Mouse (Mus musculus): ENCODE measurements around the gene Nat8. TPM values are rescaled to one million over a fixed set of nuclear protein-coding genes. Genes with fewer than 3 reads are reported as not detected.
"Not testable (repeated sequence)": the region's sequence is repeated elsewhere in the genome, so short reads cannot be mapped to it uniquely, and the experiment has no call there.

Gene Nat8
- polyA plus RNA-seq, 1 experiment from 2014 or later: not detected

GRCm38 (mm10) chr6:85829462-85829861, 2.4 kb downstream of the Nat8 start:
- WGBS: 47% methylated on average over 1 of the region's 1 CpGs
- Histone ChIP-seq H3K27me3 (ENCODE audit: insufficient read depth, low read length) (no peaks in the 10 kb centered on the region), H3K4me1 (ENCODE audit: insufficient read depth) (no peaks in the 10 kb centered on the region), H3K27ac (ENCODE audit: low read depth) (no peak overlapping the region), H3K4me2 (no peak overlapping the region), H3K9me3 (ENCODE audit: low read depth, low read length) (no peaks in the 10 kb centered on the region), H3K9ac (no peak overlapping the region), H3K36me3 (ENCODE audit: insufficient read depth) (no peaks in the 10 kb centered on the region), H3K4me3 (ENCODE audit: low read depth, low read length) (no peak overlapping the region)
- DNase-seq (no peak), ATAC-seq (ENCODE audit: insufficient read depth) (no peak)
- TF ChIP-seq CTCF (IDR thresholded peaks at IDR 0.05; ENCODE audit: low read depth): no peak

GRCm38 (mm10) chr6:85825886-85826285, 6.0 kb downstream of the Nat8 start:
- Histone ChIP-seq H3K9me3 (ENCODE audit: low read depth, low read length) (no peaks in the 10 kb centered on the region), H3K36me3 (ENCODE audit: insufficient read depth) (no peaks in the 10 kb centered on the region), H3K27ac (ENCODE audit: low read depth) (no peak overlapping the region), H3K9ac (no peak overlapping the region), H3K4me2 (no peak overlapping the region), H3K4me3 (ENCODE audit: low read depth, low read length) (no peak overlapping the region), H3K27me3 (ENCODE audit: insufficient read depth, low read length) (no peaks in the 10 kb centered on the region), H3K4me1 (ENCODE audit: insufficient read depth) (no peaks in the 10 kb centered on the region)
- no peak for TF ChIP-seq CTCF (IDR thresholded peaks at IDR 0.05; ENCODE audit: low read depth)
- WGBS: 80% methylated on average over 2 of the region's 2 CpGs
- no peak for ATAC-seq (ENCODE audit: insufficient read depth)
- DNase-seq: no peak

GRCm38 (mm10) chr6:85823382-85824090, 8.3 kb downstream of the Nat8 start:
- Histone ChIP-seq H3K9ac (no peak overlapping the region), H3K9me3 (ENCODE audit: low read depth, low read length) (no peaks in the 10 kb centered on the region), H3K4me3 (ENCODE audit: low read depth, low read length) (no peak overlapping the region), H3K4me1 (ENCODE audit: insufficient read depth) (no peaks in the 10 kb centered on the region), H3K36me3 (ENCODE audit: insufficient read depth) (no peaks in the 10 kb centered on the region), H3K27me3 (ENCODE audit: insufficient read depth, low read length) (no peaks in the 10 kb centered on the region), H3K27ac (ENCODE audit: low read depth) (no peak overlapping the region), H3K4me2 (no peak overlapping the region)
- whole genome bisulfite sequencing: 72% methylated on average over 1 of the region's 1 CpGs
- DNase-seq (no peak), ATAC-seq (ENCODE audit: insufficient read depth) (no peak)
- no peak for TF ChIP-seq CTCF (IDR thresholded peaks at IDR 0.05; ENCODE audit: low read depth)

- no peak overlapping the region for H3K9ac ChIP-seq
- H3K36me3 ChIP-seq (ENCODE audit: insufficient read depth): no peaks in the 10 kb centered on the region
- H3K27me3 ChIP-seq (ENCODE audit: insufficient read depth, low read length): no peaks in the 10 kb centered on the region
- DNase-seq: no peak
- WGBS: 75% methylated on average over 4 of the region's 4 CpGs
- ATAC-seq (ENCODE audit: insufficient read depth): no peak
- H3K27ac ChIP-seq (ENCODE audit: low read depth): no peak overlapping the region
- H3K9me3 ChIP-seq (ENCODE audit: low read depth, low read length): no peaks in the 10 kb centered on the region
- no peak overlapping the region for H3K4me2 ChIP-seq
- no peaks in the 10 kb centered on the region for H3K4me1 ChIP-seq (ENCODE audit: insufficient read depth)
- TF ChIP-seq CTCF (IDR thresholded peaks at IDR 0.05; ENCODE audit: low read depth): no peak
- H3K4me3 ChIP-seq (ENCODE audit: low read depth, low read length): no peak overlapping the region
Measured at GRCm38 (mm10) chr6:85822286-85822685, 9.6 kb downstream of the Nat8 start.

- Histone ChIP-seq H3K9me3 (ENCODE audit: low read depth, low read length) (no peaks in the 10 kb centered on the region), H3K9ac (no peak within 1 kb of the TSS), H3K27ac (ENCODE audit: low read depth) (no peak within 1 kb of the TSS), H3K4me3 (ENCODE audit: low read depth, low read length) (no peak within 1 kb of the TSS), H3K36me3 (ENCODE audit: insufficient read depth) (no peaks in the 10 kb centered on the region), H3K27me3 (ENCODE audit: insufficient read depth, low read length) (no peaks in the 10 kb centered on the region), H3K4me2 (no peak within 1 kb of the TSS), H3K4me1 (ENCODE audit: insufficient read depth) (no peaks in the 10 kb centered on the region)
- no peak for ATAC-seq (ENCODE audit: insufficient read depth)
- no peak for TF ChIP-seq CTCF (IDR thresholded peaks at IDR 0.05; ENCODE audit: low read depth)
- WGBS: 79% methylated on average over 5 of the region's 5 CpGs
- DNase-seq: no peak
Measured at GRCm38 (mm10) chr6:85820837-85821236, 11.0 kb downstream of the Nat8 start, which contains the start of the genes Nat8f6 and Nat8f5. Gene Nat8f6 (minus strand): TSS chr6:85820954. Gene Nat8f5 (minus strand): TSS chr6:85820972.

GRCm38 (mm10) chr6:85818338-85818737, 13.5 kb downstream of the Nat8 start:
- no peaks in the 10 kb centered on the region for H3K36me3 ChIP-seq (ENCODE audit: insufficient read depth)
- DNase-seq: no peak
- WGBS: 8% methylated on average over 1 of the region's 1 CpGs
- H3K4me3 ChIP-seq (ENCODE audit: low read depth, low read length): no peak overlapping the region
- H3K27me3 ChIP-seq (ENCODE audit: insufficient read depth, low read length): no peaks in the 10 kb centered on the region
- no peak for TF ChIP-seq CTCF (IDR thresholded peaks at IDR 0.05; ENCODE audit: low read depth)
- no peaks in the 10 kb centered on the region for H3K4me1 ChIP-seq (ENCODE audit: insufficient read depth)
- no peak overlapping the region for H3K27ac ChIP-seq (ENCODE audit: low read depth)
- no peak overlapping the region for H3K4me2 ChIP-seq
- no peak for ATAC-seq (ENCODE audit: insufficient read depth)
- H3K9ac ChIP-seq: no peak overlapping the region
- no peaks in the 10 kb centered on the region for H3K9me3 ChIP-seq (ENCODE audit: low read depth, low read length)

GRCm38 (mm10) chr6:85813339-85813738, 18.5 kb downstream of the Nat8 start:
- Histone ChIP-seq H3K4me1 (ENCODE audit: insufficient read depth) (no peaks in the 10 kb centered on the region), H3K4me3 (ENCODE audit: low read depth, low read length) (no peak overlapping the region), H3K4me2 (no peak overlapping the region), H3K27ac (ENCODE audit: low read depth) (no peak overlapping the region), H3K27me3 (ENCODE audit: insufficient read depth, low read length) (no peaks in the 10 kb centered on the region), H3K9ac (no peak overlapping the region), H3K36me3 (ENCODE audit: insufficient read depth) (no peaks in the 10 kb centered on the region), H3K9me3 (ENCODE audit: low read depth, low read length) (no peaks in the 10 kb centered on the region)
- ATAC-seq (ENCODE audit: insufficient read depth) (no peak), DNase-seq (no peak)
- TF ChIP-seq CTCF (IDR thresholded peaks at IDR 0.05; ENCODE audit: low read depth): no peak
- 74% methylated on average over 2 of the region's 2 CpGs for WGBS

- not testable (repeated sequence) for ATAC-seq (ENCODE audit: insufficient read depth); H3K27me3 ChIP-seq (ENCODE audit: insufficient read depth, low read length); H3K9ac ChIP-seq; H3K36me3 ChIP-seq (ENCODE audit: insufficient read depth); H3K4me1 ChIP-seq (ENCODE audit: insufficient read depth); H3K27ac ChIP-seq (ENCODE audit: low read depth); DNase-seq; H3K9me3 ChIP-seq (ENCODE audit: low read depth, low read length); H3K4me2 ChIP-seq; H3K4me3 ChIP-seq (ENCODE audit: low read depth, low read length)
- 35% methylated on average over 3 of the region's 3 CpGs for WGBS
Measured at GRCm38 (mm10) chr6:85810942-85811537, 20.8 kb downstream of the Nat8 start.

GRCm38 (mm10) chr6:85810514-85810913, 21.4 kb downstream of the Nat8 start:
- H3K4me2 ChIP-seq; H3K27me3 ChIP-seq (ENCODE audit: insufficient read depth, low read length); DNase-seq; H3K4me1 ChIP-seq (ENCODE audit: insufficient read depth); H3K4me3 ChIP-seq (ENCODE audit: low read depth, low read length); H3K9me3 ChIP-seq (ENCODE audit: low read depth, low read length); ATAC-seq (ENCODE audit: insufficient read depth); H3K27ac ChIP-seq (ENCODE audit: low read depth); H3K36me3 ChIP-seq (ENCODE audit: insufficient read depth); H3K9ac ChIP-seq: not testable (repeated sequence)
- 89% methylated on average over 3 of the region's 3 CpGs for WGBS

- not testable (repeated sequence) for H3K36me3 ChIP-seq (ENCODE audit: insufficient read depth); H3K9me3 ChIP-seq (ENCODE audit: low read depth, low read length); H3K27me3 ChIP-seq (ENCODE audit: insufficient read depth, low read length); DNase-seq; H3K4me3 ChIP-seq (ENCODE audit: low read depth, low read length); H3K27ac ChIP-seq (ENCODE audit: low read depth); H3K4me1 ChIP-seq (ENCODE audit: insufficient read depth); H3K9ac ChIP-seq; ATAC-seq (ENCODE audit: insufficient read depth); H3K4me2 ChIP-seq
- 74% methylated on average over 2 of the region's 3 CpGs for WGBS
Measured at GRCm38 (mm10) chr6:85809784-85810183, 22.1 kb downstream of the Nat8 start.

Measured in lung, embryonic 14.5 days (tissue).